Mouse (Mus musculus) B cell, adult (primary cell): ENCODE data around the gene Cd200r2. TPM values are rescaled to one million over a fixed set of nuclear protein-coding genes. Genes with fewer than 3 reads are reported as not detected.

Experiments used
- total RNA-seq: library from RNA; stranded (reverse); gene quantifications from 4 replicates; pipeline ENCODE4 v1.2.4, GENCODE M21; 2023; ENCODE audit not compliant: inconsistent age

The Cd200r2 gene
- 0.30 TPM in 1 of 4 replicates, not detected in the others for total RNA-seq

DNA sequence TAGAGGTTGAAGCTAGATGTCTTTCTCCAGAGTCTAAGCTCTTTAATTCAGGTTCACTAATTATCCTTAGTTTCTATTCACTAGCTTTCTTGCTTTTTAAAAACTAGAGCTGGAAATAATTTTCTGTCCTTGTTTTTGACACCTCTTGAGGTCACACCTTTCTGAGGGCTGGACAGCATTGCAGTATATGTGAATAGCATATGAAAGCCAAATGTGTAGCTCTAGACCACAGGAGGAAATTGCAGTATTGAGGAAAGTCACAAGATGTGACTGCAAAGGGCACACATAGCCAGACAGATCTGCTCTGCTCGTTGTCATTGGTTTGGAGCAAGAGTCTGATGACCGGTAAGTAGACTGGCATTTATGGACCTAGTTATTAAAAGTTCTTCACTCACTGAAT lies at the start of gene Cd200r2:
Gene Cd200r2 (plus strand): TSS at position 301 of the 400 bp plus-strand sequence.

DNA sequence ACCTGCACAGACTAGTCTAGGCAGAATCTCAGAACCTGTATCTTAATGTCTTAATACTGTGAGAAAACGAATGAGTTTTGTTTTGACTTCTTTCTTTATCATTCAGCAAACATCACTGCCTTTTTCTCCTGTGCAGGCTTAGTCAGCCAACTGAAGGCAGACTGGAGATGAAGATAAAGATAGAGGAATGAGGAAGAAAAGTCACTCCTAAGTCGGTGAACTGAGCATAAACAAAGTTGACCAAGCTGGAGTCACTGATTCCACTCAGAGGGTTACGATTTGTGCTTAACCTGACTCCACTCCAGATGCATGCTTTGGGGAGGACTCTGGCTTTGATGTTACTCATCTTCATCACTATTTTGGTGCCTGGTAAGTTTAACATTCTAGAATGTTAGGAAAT lies 76.6 kb downstream of the Cd200r2 start, which contains the start of gene Cd200r3:
Gene Cd200r3 (plus strand): TSS at position 211 of the 400 bp plus-strand sequence.

Other genes starting within 250 kb of the Cd200r2 start
- 12.3 to 13.9 TPM (median 13.3 TPM) in 4 replicates for gene Nepro, start 142.8 kb upstream of the Cd200r2 start, total RNA-seq
- gene Gtpbp8, start 120.7 kb upstream of the Cd200r2 start, total RNA-seq, result 11.4 to 13.8 TPM (median 12.3 TPM) in 4 replicates
- gene Cd200r1, start 101.4 kb upstream of the Cd200r2 start, total RNA-seq, result 0.35 to 0.90 TPM (median 0.65 TPM) in 4 replicates
- gene Cd200r4, start 55.4 kb upstream of the Cd200r2 start, total RNA-seq, result not detected in 4 replicates
- 1.00 TPM in 1 of 4 replicates, not detected in the others for gene Cd200r3, start 76.6 kb downstream of the Cd200r2 start, total RNA-seq
- gene Ccdc80, start 226.3 kb downstream of the Cd200r2 start, total RNA-seq, result 0.27 to 0.90 TPM in 2 of 4 replicates, not detected in the others